Mouse (Mus musculus) thymus, adult 2 months (tissue): ENCODE data around the gene Avpr2. TPM values are rescaled to one million over a fixed set of nuclear protein-coding genes. Genes with fewer than 3 reads are reported as not detected.

Experiments used
- DNase-seq: peaks from one replicate; pipeline ENCODE4 v3.0.0; 2021
- H3K27ac ChIP-seq: fragments of 200-500 bp; 2 replicates; pipeline ENCODE4 v1.5.1; 2012; ENCODE audit warnings: low read length, control low read depth; ENCODE audit not compliant: control insufficient read depth, insufficient read depth
- H3K27me3 ChIP-seq: fragments of 200-500 bp; 2 replicates; pipeline ENCODE4 v1.6.1; 2012; ENCODE audit warnings: mild to moderate bottlenecking, low read length, moderate library complexity, mixed read lengths; ENCODE audit not compliant: control insufficient read depth, insufficient read depth
- H3K36me3 ChIP-seq: fragments of 200-500 bp; 2 replicates; pipeline ENCODE4 v1.6.1; 2012; ENCODE audit warnings: mild to moderate bottlenecking, low read length, moderate library complexity; ENCODE audit not compliant: control insufficient read depth, insufficient read depth
- H3K4me1 ChIP-seq: fragments of 200-500 bp; replicated peaks from 2 replicates; pipeline ENCODE4 v1.6.1; 2012; ENCODE audit warnings: low read length; ENCODE audit not compliant: control insufficient read depth, insufficient read depth
- H3K4me3 ChIP-seq: fragments of 200-500 bp; 2 replicates; pipeline ENCODE4 v1.5.1; 2012; ENCODE audit warnings: mild to moderate bottlenecking, low read length, control low read depth, moderate library complexity; ENCODE audit not compliant: control insufficient read depth, insufficient read depth
- CTCF ChIP-seq: fragments of 200-500 bp; IDR thresholded peaks from 2 replicates; pipeline ENCODE4 v1.5.1; 2012; ENCODE audit warnings: mild to moderate bottlenecking, control low read depth, low read length, moderate library complexity, borderline replicate concordance; ENCODE audit not compliant: control insufficient read depth, poor library complexity, insufficient read depth; ENCODE audit errors: extremely low read depth
- POLR2A ChIP-seq: fragments of 200-500 bp; IDR thresholded peaks from 2 replicates; pipeline ENCODE4 v1.6.1; 2012; ENCODE audit warnings: mild to moderate bottlenecking, low read length, control low read depth, moderate library complexity; ENCODE audit not compliant: control insufficient read depth, poor library complexity, insufficient read depth; ENCODE audit errors: extremely low read depth
- WGBS: fragments of 180-500 bp; shearing (Covaris S2); methylation state at CpG from one replicate; pipeline ENCODE4 v1.1.7; 2018; 5-methylcytosine and 5-hydroxymethylcytosine counted together
- polyA plus RNA-seq: library from polyadenylated mRNA; depleted of rRNA; stranded (reverse); fragments of >200 nt; gene quantifications from 2 replicates; pipeline ENCODE4 v1.2.3, GENCODE M21; 2012

Avpr2 gene
- polyA plus RNA-seq, 1 experiment: 0.26 TPM

DNA sequence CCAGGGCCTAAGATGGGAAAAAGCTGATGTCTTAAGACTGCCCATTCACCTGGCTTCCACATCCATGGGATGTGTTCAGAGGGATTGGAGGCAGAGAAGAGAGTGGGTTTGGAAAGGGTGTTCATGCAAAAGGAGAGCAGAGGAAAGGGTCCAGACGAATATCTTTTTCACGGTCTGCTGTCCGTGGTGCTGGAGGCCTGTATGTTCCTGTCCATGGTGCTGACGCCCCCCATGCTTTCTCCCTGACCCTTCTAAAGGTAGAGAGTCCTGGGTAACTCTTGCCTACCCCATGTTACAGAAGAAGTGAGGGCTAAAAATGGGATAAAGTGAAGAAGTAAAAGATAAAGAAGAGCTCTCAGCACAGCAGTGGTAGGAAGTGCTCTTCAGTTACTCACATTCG lies 22.6 kb upstream of the Avpr2 start:
- TF ChIP-seq POLR2A (no peak), CTCF (no peak)
- Histone ChIP-seq H3K36me3 (no peaks in the 10 kb centered on the region), H3K27ac (no peak overlapping the region), H3K4me1 (no peaks in the 10 kb centered on the region), H3K4me3 (no peak overlapping the region), H3K27me3 (no peaks in the 10 kb centered on the region)
- peak; percentile 10 for DNase-seq
- WGBS: 22% methylated on average over 5 of the region's 5 CpGs

DNA sequence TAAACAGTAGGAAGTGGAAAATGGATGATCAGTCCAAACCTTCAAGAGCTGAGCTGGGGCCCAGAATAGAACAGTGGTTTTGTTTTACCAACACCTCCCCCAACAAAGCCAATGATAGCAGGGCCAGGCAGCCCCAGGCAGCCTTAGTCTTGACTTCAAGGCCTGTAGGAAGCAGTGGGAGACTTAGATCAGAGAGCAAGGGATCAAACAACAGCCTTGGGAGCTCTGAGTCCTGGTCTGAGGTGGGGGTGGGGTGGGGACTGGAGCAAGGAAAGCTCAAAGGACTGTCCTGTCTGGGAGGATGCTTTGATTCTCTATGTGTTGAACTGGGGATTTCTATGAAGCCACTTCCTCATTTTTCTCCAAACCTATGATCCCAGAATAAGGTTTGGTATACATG lies 20.4 kb upstream of the Avpr2 start:
- TF ChIP-seq POLR2A: no peak
- no peak for TF ChIP-seq CTCF
- no peaks in the 10 kb centered on the region for H3K36me3 ChIP-seq
- no peak overlapping the region for H3K27ac ChIP-seq
- no peak overlapping the region for H3K4me3 ChIP-seq
- no peaks in the 10 kb centered on the region for H3K4me1 ChIP-seq
- no peaks in the 10 kb centered on the region for H3K27me3 ChIP-seq
- DNase-seq: no peak

- Histone ChIP-seq H3K27me3 (no peaks in the 10 kb centered on the region), H3K36me3 (no peaks in the 10 kb centered on the region), H3K27ac (no peak overlapping the region), H3K4me1 (no peaks in the 10 kb centered on the region), H3K4me3 (no peak overlapping the region)
- 67% methylated on average over 1 of the region's 1 CpGs for WGBS
- DNase-seq: no peak
- TF ChIP-seq POLR2A: no peak
- TF ChIP-seq CTCF: no peak
Observed at GRCm38 (mm10) chrX:73871956-73872355, 19.9 kb upstream of the Avpr2 start.

- peaks cover 7% of the 10 kb centered on the region for H3K4me1 ChIP-seq
- H3K27me3 ChIP-seq: no peaks in the 10 kb centered on the region; the same call in 1 of the 2 replicates
- no peak for DNase-seq
- WGBS: 78% methylated on average over 2 of the region's 2 CpGs
- H3K4me3 ChIP-seq: no peak overlapping the region
- no peaks in the 10 kb centered on the region for H3K36me3 ChIP-seq
- H3K27ac ChIP-seq: no peak overlapping the region
- no peak for TF ChIP-seq CTCF
- TF ChIP-seq POLR2A: no peak
Observed at GRCm38 (mm10) chrX:73875881-73876280, 16.0 kb upstream of the Avpr2 start.

GRCm38 (mm10) chrX:73877014-73877413 lies 14.9 kb upstream of the Avpr2 start:
- no peak overlapping the region for H3K27ac ChIP-seq

DNA sequence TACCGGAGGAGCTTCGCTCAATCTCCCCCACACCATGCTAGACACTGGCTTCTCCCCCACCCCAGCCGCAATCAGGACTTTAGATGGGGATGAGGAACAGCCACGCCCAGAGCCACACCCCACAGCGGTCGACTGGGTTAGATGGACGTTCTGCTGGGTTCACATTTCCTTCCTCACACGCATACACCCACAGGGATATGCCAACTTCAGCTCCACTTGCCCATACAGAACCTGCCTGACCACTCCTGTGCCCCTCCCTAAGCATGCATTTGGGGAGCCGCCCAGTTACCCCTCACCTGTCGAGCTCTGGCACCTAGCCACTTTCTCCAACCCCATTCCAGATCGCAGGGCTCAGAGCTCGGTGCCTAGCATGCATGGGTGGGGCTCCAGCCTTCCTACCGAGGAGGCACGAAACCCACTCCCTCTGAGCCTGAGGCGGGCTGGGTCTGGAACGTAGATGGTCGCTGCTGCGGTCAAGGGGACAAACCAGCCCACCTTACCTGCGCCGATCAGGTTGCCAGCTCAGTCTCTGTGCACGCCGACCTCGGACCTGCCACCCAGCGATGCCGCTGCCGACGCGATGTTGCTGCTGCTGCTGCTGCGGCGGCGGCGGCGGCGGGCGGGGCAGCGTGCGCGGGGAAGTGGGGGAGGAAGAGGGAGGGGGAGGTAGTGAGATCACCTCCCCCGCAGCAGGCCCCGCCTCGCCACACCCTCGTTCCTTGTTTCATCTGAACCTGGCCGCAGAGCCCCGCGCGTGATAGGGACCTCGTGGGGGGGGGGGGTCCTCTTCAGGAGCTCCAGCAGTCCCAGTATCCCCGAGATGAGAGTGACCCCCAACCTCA lies 11.5 kb upstream of the Avpr2 start:
- DNase-seq: peak; percentile 61
- Histone ChIP-seq H3K36me3 (no peaks in the 10 kb centered on the region), H3K27ac (no peak overlapping the region), H3K4me1 (peaks cover 12% of the 10 kb centered on the region), H3K27me3 (no peaks in the 10 kb centered on the region; the same call in 1 of the 2 replicates), H3K4me3 (peak overlapping the region; percentile 48)
- WGBS: 3% methylated on average over 38 of the region's 48 CpGs
- TF ChIP-seq POLR2A (no peak), CTCF (no peak)

More at GRCm38 (mm10) chrX:73877014-73877413, 14.9 kb upstream of the Avpr2 start:
- Histone ChIP-seq H3K36me3 (no peaks in the 10 kb centered on the region), H3K4me1 (peaks cover 12% of the 10 kb centered on the region), H3K4me3 (no peak overlapping the region), H3K27me3 (no peaks in the 10 kb centered on the region; the same call in 1 of the 2 replicates)
- WGBS: 59% methylated on average over 1 of the region's 1 CpGs
- TF ChIP-seq POLR2A (no peak), CTCF (no peak)
- DNase-seq: no peak
